Mouse (Mus musculus): ENCODE measurements around the gene Rab25.

DNA sequence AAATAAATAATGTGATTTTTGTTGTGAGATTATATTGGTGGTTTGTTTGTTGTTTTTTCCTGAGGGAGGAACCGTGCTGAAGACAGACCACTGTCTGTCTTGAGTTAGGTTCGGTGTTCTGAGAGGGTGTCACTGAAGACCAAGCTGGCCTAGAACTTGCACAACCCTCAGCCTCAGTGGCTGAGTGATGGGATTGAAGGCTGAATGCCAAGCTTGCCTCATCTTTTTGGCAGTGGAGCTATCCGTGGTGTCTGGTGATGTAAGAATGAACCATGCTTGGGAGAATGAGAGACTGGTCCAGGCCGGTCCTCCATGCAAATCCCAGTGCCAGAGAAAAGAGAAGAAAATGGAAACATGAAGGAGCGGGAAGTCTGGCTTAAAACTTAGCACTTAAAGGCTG lies 21.6 kb upstream of the Rab25 start:
- TF ChIP-seq CTCF (IDR thresholded peaks at IDR 0.05; ENCODE audit: low read depth) (no peak), EP300 (optimal IDR thresholded peaks at IDR 0.05) (no peak)

Measured in stomach, postnatal 0 days (tissue).